Mouse (Mus musculus) neural tube, embryonic 15.5 days (tissue): ENCODE data around the gene Gal3st4. TPM values are rescaled to one million over a fixed set of nuclear protein-coding genes. Genes with fewer than 3 reads are reported as not detected.
A peak's percentile ranks its signal among the peaks of the same experiment; 100 is the strongest.

Source experiments
- ATAC-seq: fragments of 200-750 bp; cut with Nextera tagmentation; 2 replicates; pipeline ENCODE4 v1.8.0; 2017; ENCODE audit warnings: mild to moderate bottlenecking, moderate TSS enrichment, moderate library complexity; ENCODE audit not compliant: low FRiP score
- H3K27ac ChIP-seq: fragments of 300-500 bp; sonication (generic); replicated peaks from 2 replicates; pipeline ENCODE4 v1.5.1; 2015; ENCODE audit warnings: mild to moderate bottlenecking, inconsistent platforms
- H3K27me3 ChIP-seq: fragments of 300-500 bp; sonication (generic); replicated peaks from 2 replicates; pipeline ENCODE4 v1.6.1; 2015; ENCODE audit warnings: inconsistent platforms
- H3K36me3 ChIP-seq: fragments of 300-500 bp; sonication (generic); 2 replicates; pipeline ENCODE4 v1.6.1; 2015; ENCODE audit warnings: inconsistent platforms
- H3K4me1 ChIP-seq: fragments of 300-500 bp; sonication (generic); 2 replicates; pipeline ENCODE4 v1.6.1; 2015; ENCODE audit warnings: inconsistent platforms
- H3K4me2 ChIP-seq: fragments of 300-500 bp; sonication (generic); 2 replicates; pipeline ENCODE4 v1.6.1; 2015; ENCODE audit warnings: inconsistent platforms, mild to moderate bottlenecking, moderate library complexity
- H3K4me3 ChIP-seq: fragments of 300-500 bp; sonication (generic); replicated peaks from 2 replicates; pipeline ENCODE4 v1.5.1; 2015; ENCODE audit warnings: mild to moderate bottlenecking, inconsistent platforms
- H3K9ac ChIP-seq: fragments of 300-500 bp; sonication (generic); replicated peaks from 2 replicates; pipeline ENCODE4 v1.6.1; 2015; ENCODE audit warnings: mild to moderate bottlenecking, inconsistent platforms
- H3K9me3 ChIP-seq: fragments of 300-500 bp; sonication (generic); replicated peaks from 2 replicates; pipeline ENCODE4 v1.6.1; 2016; ENCODE audit warnings: inconsistent platforms
- WGBS: fragments of 180-500 bp; shearing (Covaris S2); methylation state at CpG from one replicate; pipeline ENCODE4 v1.1.7; 2015; ENCODE audit warnings: mixed read lengths; 5-methylcytosine and 5-hydroxymethylcytosine counted together
- polyA plus RNA-seq: library from polyadenylated mRNA; unstranded; fragments of >200 nt; fragmentation: Nextera tagmentation; extraction: Ambion mirVana; gene quantifications from 2 replicates; pipeline ENCODE4 v1.2.1, GENCODE M21; 2015

Gene Gal3st4
- polyA plus RNA-seq, 1 experiment from 2014 or later = 3.6 TPM

- Histone ChIP-seq H3K9me3 (no peaks in the 10 kb centered on the region), H3K27ac (no peak overlapping the region), H3K4me3 (no peak overlapping the region), H3K4me1 (peaks cover 52% of the 10 kb centered on the region), H3K4me2 (no peak overlapping the region), H3K9ac (no peak overlapping the region), H3K36me3 (peaks cover 40% of the 10 kb centered on the region), H3K27me3 (no peaks in the 10 kb centered on the region)
- ATAC-seq = no peak
- WGBS = 92% methylated on average over 10 of the region's 10 CpGs
Observed at GRCm38 (mm10) chr5:138260051-138260450, 12.6 kb downstream of the Gal3st4 start.

DNA sequence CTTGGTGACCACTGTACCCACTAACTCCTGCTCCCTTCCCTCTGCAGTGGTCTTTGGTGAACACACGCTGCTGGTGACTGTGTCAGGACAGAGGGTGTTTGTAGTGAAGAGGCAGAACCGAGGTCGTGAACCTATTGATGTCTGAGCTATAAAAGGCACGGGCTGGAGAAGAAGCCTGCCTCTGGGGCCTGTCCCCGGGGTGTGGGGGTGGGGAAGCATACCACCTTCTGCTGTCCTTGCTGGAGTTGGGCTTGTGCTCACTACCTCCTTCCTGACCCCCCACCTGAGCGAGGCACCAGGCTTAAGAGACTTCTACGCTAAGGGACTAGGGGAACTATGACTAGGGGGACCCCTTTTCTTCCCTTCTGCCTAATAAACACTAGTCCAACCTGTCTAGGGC lies 13.6 kb downstream of the Gal3st4 start:
- Histone ChIP-seq H3K4me2 (no peak overlapping the region), H3K27me3 (no peaks in the 10 kb centered on the region), H3K9ac (no peak overlapping the region), H3K36me3 (peaks cover 40% of the 10 kb centered on the region), H3K4me1 (peaks cover 48% of the 10 kb centered on the region), H3K9me3 (no peaks in the 10 kb centered on the region), H3K27ac (no peak overlapping the region), H3K4me3 (no peak overlapping the region)
- no peak for ATAC-seq
- 41% methylated on average over 7 of the region's 7 CpGs for WGBS

GRCm38 (mm10) chr5:138258542-138258941 lies 14.1 kb downstream of the Gal3st4 start:
- 86% methylated on average over 6 of the region's 6 CpGs for WGBS
- no peak for ATAC-seq
- Histone ChIP-seq H3K4me1 (peaks cover 48% of the 10 kb centered on the region), H3K27me3 (no peaks in the 10 kb centered on the region), H3K4me2 (no peak overlapping the region), H3K9me3 (no peaks in the 10 kb centered on the region), H3K9ac (no peak overlapping the region), H3K4me3 (no peak overlapping the region), H3K36me3 (peaks cover 40% of the 10 kb centered on the region), H3K27ac (no peak overlapping the region)

GRCm38 (mm10) chr5:138258078-138258477 lies 14.6 kb downstream of the Gal3st4 start:
- no peak overlapping the region for H3K9ac ChIP-seq
- H3K4me1 ChIP-seq = peaks cover 46% of the 10 kb centered on the region
- 73% methylated on average over 3 of the region's 3 CpGs for WGBS
- H3K4me2 ChIP-seq = no peak overlapping the region
- H3K27ac ChIP-seq = no peak overlapping the region
- H3K27me3 ChIP-seq = no peaks in the 10 kb centered on the region
- H3K4me3 ChIP-seq = no peak overlapping the region
- no peak for ATAC-seq
- H3K9me3 ChIP-seq = no peaks in the 10 kb centered on the region
- H3K36me3 ChIP-seq = peaks cover 40% of the 10 kb centered on the region

DNA sequence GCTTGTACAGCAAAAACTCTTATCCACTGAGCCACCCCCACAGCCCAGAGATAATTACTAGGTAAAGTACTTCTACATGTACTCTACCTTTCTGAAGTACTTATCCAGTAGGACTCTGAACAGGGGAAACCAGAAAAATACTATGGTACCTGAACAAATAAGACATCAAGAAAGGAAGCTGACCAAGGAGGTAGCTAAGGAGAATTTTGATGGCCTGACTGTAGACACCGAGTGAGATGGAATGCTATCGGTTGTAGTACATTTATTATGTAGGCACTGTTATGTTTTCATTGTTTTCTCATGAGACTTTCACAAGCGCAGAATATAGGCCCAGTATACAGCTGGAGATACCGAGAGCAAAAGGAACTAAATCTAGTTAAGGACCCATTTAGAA lies 15.1 kb downstream of the Gal3st4 start:
- Histone ChIP-seq H3K4me3 (no peak overlapping the region), H3K27me3 (no peaks in the 10 kb centered on the region), H3K36me3 (peaks cover 40% of the 10 kb centered on the region), H3K4me2 (no peak overlapping the region), H3K4me1 (peaks cover 41% of the 10 kb centered on the region), H3K9ac (no peak overlapping the region), H3K27ac (no peak overlapping the region), H3K9me3 (no peaks in the 10 kb centered on the region)
- no peak for ATAC-seq
- WGBS = 96% methylated on average over 4 of the region's 4 CpGs

- Histone ChIP-seq H3K4me3 (no peak overlapping the region), H3K9me3 (no peaks in the 10 kb centered on the region), H3K4me2 (peak overlapping the region; percentile 92), H3K4me1 (peaks cover 36% of the 10 kb centered on the region), H3K27me3 (no peaks in the 10 kb centered on the region), H3K27ac (no peak overlapping the region), H3K9ac (no peak overlapping the region), H3K36me3 (peaks cover 38% of the 10 kb centered on the region)
- no peak for ATAC-seq
- WGBS = 91% methylated on average over 10 of the region's 10 CpGs
Observed at GRCm38 (mm10) chr5:138256966-138257584, 15.6 kb downstream of the Gal3st4 start.

- peaks cover 30% of the 10 kb centered on the region for H3K4me1 ChIP-seq
- H3K27ac ChIP-seq = peak overlapping the region; percentile 91
- H3K9ac ChIP-seq = peak overlapping the region; percentile 79
- peak overlapping the region; percentile 73 for H3K4me3 ChIP-seq
- ATAC-seq = no peak
- H3K4me2 ChIP-seq = peak overlapping the region; percentile 92
- no peaks in the 10 kb centered on the region for H3K27me3 ChIP-seq
- peaks cover 28% of the 10 kb centered on the region for H3K36me3 ChIP-seq
- WGBS = 21% methylated on average over 7 of the region's 7 CpGs
- H3K9me3 ChIP-seq = no peaks in the 10 kb centered on the region
Observed at GRCm38 (mm10) chr5:138256094-138256467, 16.6 kb downstream of the Gal3st4 start.

DNA sequence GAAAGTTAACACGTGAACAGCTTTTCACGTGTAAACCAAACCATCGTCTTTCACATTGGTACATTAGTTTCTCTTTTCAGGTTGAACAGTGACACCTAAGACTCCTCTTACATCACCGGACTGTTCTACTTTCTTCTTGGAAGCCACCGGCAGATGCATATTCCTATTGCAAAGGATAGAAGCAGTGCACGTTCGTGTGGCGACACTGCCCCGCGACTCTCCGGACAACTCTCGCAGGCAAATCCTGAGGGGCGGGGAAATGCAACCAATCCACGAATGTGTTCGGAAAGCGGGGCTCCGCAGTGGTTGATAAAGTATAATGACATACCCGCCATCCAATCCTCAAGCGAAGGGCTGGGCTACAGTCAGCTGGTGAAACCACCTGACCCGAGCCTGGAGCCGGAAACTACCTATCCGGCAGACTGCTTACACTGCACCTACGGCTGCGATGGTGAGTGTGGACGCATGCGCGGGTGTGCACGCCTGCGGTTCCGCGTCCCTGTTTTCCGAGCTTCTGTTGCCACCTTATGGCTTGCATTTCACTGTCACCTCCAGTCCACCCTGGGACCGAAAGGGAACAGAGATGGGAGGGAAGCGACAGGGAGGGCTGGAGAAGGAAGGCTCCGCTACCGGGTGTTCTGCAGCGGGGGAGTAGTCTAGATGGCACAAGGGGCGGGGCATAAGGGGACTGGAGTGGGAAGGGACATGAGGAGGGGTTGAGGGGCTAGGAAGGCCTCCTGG lies 17.1 kb downstream of the Gal3st4 start, which contains the start of gene Lamtor4:
Lamtor4 (plus strand) TSS at position 130 of the 741 bp plus-strand sequence.
- ATAC-seq = peak; percentile 100
- H3K27ac ChIP-seq = peak within 1 kb of the TSS; percentile 91
- H3K4me2 ChIP-seq = peak within 1 kb of the TSS; percentile 92
- peak within 1 kb of the TSS; percentile 79 for H3K9ac ChIP-seq
- H3K4me3 ChIP-seq = peak within 1 kb of the TSS; percentile 73
- peaks cover 30% of the 10 kb centered on the region for H3K4me1 ChIP-seq
- WGBS = under 1% methylated on average over 38 of the region's 38 CpGs
- no peaks in the 10 kb centered on the region for H3K27me3 ChIP-seq
- no peaks in the 10 kb centered on the region for H3K9me3 ChIP-seq
- peaks cover 23% of the 10 kb centered on the region for H3K36me3 ChIP-seq

DNA sequence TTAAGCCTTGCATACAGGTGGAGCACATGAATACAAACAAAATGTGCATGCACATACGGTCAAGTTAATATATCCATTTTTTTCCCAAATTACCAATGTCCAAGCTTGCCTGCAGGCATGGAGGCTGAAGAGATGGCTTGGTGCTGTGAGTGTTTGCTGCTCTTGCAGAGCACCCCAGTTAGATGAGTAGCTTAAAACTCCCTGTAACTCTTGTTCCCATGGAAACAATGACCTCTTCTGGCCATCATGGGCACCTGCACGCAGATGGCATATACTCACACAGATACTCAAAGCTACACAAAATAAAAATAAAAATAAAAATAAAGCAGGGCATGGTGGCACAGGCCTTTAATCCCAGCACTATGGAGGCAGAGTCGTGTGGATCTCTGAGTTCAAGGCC lies 19.6 kb downstream of the Gal3st4 start:
- Histone ChIP-seq H3K4me3 (no peak overlapping the region), H3K36me3 (no peaks in the 10 kb centered on the region; the same call in 1 of the 2 replicates), H3K27ac (no peak overlapping the region), H3K4me1 (peaks cover 20% of the 10 kb centered on the region), H3K4me2 (no peak overlapping the region), H3K9me3 (no peaks in the 10 kb centered on the region), H3K9ac (no peak overlapping the region), H3K27me3 (no peaks in the 10 kb centered on the region)
- WGBS = 95% methylated on average over 3 of the region's 3 CpGs
- no peak for ATAC-seq

DNA sequence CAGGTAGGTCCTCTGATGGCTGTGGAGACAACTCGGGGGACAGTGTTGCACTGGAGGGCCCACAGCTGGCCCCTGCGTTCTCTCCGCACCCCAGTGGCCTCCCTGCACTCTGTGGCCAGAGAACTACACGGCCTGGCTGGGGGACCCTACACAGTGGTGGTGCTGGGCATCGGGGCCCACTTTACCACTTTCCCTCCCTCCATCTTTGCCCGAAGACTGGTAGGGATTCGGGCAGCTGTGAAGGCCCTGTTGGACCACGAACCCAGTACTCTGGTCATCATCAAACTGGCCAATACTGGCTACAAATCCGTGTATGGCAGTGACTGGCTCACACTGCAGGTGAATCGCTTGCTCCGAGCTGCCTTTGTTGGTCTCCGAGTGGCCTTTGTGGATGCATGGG lies 21.5 kb downstream of the Gal3st4 start:
- ATAC-seq = no peak
- Histone ChIP-seq H3K9me3 (no peaks in the 10 kb centered on the region), H3K4me1 (peaks cover 9% of the 10 kb centered on the region), H3K4me3 (no peak overlapping the region), H3K27ac (no peak overlapping the region), H3K9ac (no peak overlapping the region), H3K27me3 (no peaks in the 10 kb centered on the region), H3K4me2 (no peak overlapping the region), H3K36me3 (no peaks in the 10 kb centered on the region)
- 86% methylated on average over 12 of the region's 12 CpGs for WGBS

DNA sequence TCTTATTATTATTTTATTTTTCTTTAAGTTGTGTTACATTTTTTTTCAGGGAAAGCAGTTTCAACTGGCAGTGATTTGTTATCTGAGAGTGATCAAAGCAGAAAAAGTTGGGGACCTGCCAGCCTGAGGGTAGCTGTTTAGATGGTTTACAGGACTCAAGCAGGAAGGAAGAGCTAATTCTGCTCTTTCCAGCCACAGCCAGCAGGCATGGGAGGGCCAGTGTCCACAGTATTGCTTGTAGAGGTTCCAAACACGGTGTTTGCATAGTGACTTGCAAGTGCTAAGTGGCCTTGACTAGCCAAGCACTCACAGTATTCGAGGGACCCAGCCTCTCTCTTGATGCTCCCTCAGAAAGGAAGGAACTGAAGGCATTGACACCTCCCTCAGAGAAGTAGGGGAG lies 31.1 kb downstream of the Gal3st4 start:
- Histone ChIP-seq H3K27me3 (no peaks in the 10 kb centered on the region), H3K9me3 (no peaks in the 10 kb centered on the region), H3K4me2 (no peak overlapping the region), H3K27ac (no peak overlapping the region), H3K9ac (no peak overlapping the region), H3K4me3 (no peak overlapping the region), H3K36me3 (no peaks in the 10 kb centered on the region), H3K4me1 (no peaks in the 10 kb centered on the region)
- WGBS = 45% methylated on average over 2 of the region's 2 CpGs
- no peak for ATAC-seq

DNA sequence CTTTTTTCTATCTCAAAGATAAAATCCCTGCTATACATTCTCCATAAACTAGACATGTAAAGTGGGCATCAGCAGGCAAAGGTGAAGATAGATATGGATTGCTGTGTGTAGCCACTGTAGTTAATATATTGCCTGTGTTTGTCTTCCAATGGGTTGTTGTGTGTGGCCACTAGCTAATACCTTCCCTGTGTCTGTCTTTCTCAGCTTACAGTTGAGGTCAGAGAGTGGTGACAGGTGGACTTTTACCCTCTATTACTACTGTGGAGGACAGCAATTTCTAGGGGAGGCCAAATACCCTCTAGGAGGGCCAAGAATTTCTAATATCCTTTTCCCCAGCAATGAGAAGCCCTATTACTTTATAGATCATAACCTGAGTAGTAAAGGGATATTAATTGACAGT lies 38.4 kb downstream of the Gal3st4 start:
- Histone ChIP-seq H3K36me3 (no peaks in the 10 kb centered on the region), H3K4me3 (no peak overlapping the region), H3K9ac (no peak overlapping the region), H3K27me3 (no peaks in the 10 kb centered on the region), H3K4me1 (no peaks in the 10 kb centered on the region), H3K4me2 (no peak overlapping the region), H3K9me3 (no peaks in the 10 kb centered on the region), H3K27ac (no peak overlapping the region)
- no peak for ATAC-seq
